Mouse (Mus musculus) thymus, adult 2 months (tissue): ENCODE measurements around the gene Arfgap3. TPM values are rescaled to one million over a fixed set of nuclear protein-coding genes. Genes with fewer than 3 reads are reported as not detected.

Source experiments
- DNase-seq: peaks from one replicate; pipeline ENCODE4 v3.0.0; 2021
- H3K27ac ChIP-seq: fragments of 200-500 bp; 2 replicates; pipeline ENCODE4 v1.5.1; 2012; ENCODE audit warnings: low read length, control low read depth; ENCODE audit not compliant: control insufficient read depth, insufficient read depth
- H3K27me3 ChIP-seq: fragments of 200-500 bp; 2 replicates; pipeline ENCODE4 v1.6.1; 2012; ENCODE audit warnings: mild to moderate bottlenecking, low read length, moderate library complexity, mixed read lengths; ENCODE audit not compliant: control insufficient read depth, insufficient read depth
- H3K36me3 ChIP-seq: fragments of 200-500 bp; 2 replicates; pipeline ENCODE4 v1.6.1; 2012; ENCODE audit warnings: mild to moderate bottlenecking, low read length, moderate library complexity; ENCODE audit not compliant: control insufficient read depth, insufficient read depth
- H3K4me1 ChIP-seq: fragments of 200-500 bp; replicated peaks from 2 replicates; pipeline ENCODE4 v1.6.1; 2012; ENCODE audit warnings: low read length; ENCODE audit not compliant: control insufficient read depth, insufficient read depth
- H3K4me3 ChIP-seq: fragments of 200-500 bp; 2 replicates; pipeline ENCODE4 v1.5.1; 2012; ENCODE audit warnings: mild to moderate bottlenecking, low read length, control low read depth, moderate library complexity; ENCODE audit not compliant: control insufficient read depth, insufficient read depth
- CTCF ChIP-seq: fragments of 200-500 bp; IDR thresholded peaks from 2 replicates; pipeline ENCODE4 v1.5.1; 2012; ENCODE audit warnings: mild to moderate bottlenecking, control low read depth, low read length, moderate library complexity, borderline replicate concordance; ENCODE audit not compliant: control insufficient read depth, poor library complexity, insufficient read depth; ENCODE audit errors: extremely low read depth
- POLR2A ChIP-seq: fragments of 200-500 bp; IDR thresholded peaks from 2 replicates; pipeline ENCODE4 v1.6.1; 2012; ENCODE audit warnings: mild to moderate bottlenecking, low read length, control low read depth, moderate library complexity; ENCODE audit not compliant: control insufficient read depth, poor library complexity, insufficient read depth; ENCODE audit errors: extremely low read depth
- WGBS: fragments of 180-500 bp; shearing (Covaris S2); methylation state at CpG from one replicate; pipeline ENCODE4 v1.1.7; 2018; 5-methylcytosine and 5-hydroxymethylcytosine counted together
- polyA plus RNA-seq: library from polyadenylated mRNA; depleted of rRNA; stranded (reverse); fragments of >200 nt; gene quantifications from 2 replicates; pipeline ENCODE4 v1.2.3, GENCODE M21; 2012

Arfgap3 gene
- polyA plus RNA-seq, 1 experiment, result 23.0 TPM

DNA sequence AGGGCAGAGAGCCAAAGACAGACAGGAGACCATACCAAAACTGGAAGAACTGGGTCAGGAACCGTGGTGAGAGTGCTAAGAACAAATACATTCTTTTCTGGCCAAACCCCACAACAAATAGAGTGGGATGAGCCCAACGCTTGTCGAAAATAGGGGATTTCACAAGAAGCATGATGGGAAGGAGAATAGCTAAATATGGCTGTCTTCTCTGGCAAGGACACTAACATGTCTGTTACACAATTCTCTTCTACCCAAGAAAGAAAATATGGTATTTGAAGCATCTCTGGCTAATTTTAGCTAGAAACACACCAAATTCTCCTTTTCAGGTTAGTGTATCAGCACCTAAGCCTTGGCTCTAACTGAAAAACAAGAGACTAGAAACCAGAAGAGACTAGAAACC lies 10.1 kb upstream of the Arfgap3 start:
- no peak for TF ChIP-seq CTCF
- TF ChIP-seq POLR2A, result no peak
- Histone ChIP-seq H3K4me3 (no peak overlapping the region), H3K27ac (no peak overlapping the region), H3K27me3 (no peaks in the 10 kb centered on the region), H3K4me1 (no peaks in the 10 kb centered on the region), H3K36me3 (no peaks in the 10 kb centered on the region)
- DNase-seq, result no peak
- 94% methylated on average over 3 of the region's 3 CpGs for WGBS

DNA sequence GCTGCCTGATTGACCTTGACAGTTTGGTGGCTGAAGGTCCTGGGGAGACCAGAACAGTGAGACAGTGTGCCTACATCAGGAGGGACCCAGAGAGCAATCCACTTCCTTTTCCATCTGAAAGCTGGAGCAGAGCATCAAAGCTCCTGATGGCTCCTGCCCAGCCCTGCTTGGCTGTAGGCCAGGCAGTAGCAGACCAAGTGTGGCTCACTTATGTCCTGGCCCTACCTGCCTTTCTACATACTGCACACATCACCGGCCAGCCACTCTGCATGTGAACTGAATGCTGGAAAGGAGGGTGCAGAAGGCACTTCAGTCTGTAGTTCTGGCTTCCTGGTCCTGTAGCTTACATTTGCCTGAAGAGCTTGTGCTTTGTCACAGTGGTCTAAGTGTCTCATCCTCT lies 8.4 kb upstream of the Arfgap3 start:
- H3K4me3 ChIP-seq, result no peak overlapping the region

DNA sequence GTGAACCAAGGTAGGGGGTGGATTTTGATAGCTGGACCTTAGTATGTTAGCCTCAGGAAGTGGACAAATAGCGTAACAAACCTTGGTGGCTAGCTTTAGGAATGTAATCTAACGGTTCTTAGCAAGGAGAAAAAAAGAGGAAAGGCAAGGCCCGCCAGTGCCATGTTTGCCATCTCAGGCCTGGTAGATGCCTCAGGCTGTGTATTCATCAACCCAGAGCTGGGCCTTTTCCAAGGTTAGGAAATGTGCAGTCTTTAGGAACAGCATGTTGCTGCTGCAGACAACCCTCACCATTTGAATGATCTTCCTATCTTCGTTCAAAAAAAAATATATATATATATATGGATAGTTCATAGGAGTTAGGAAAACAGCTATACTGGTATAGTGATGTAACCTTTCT lies 1.5 kb upstream of the Arfgap3 start:
- WGBS, result 98% methylated on average over 4 of the region's 4 CpGs
- Histone ChIP-seq H3K36me3 (no peaks in the 10 kb centered on the region), H3K4me3 (no peak overlapping the region), H3K27me3 (no peaks in the 10 kb centered on the region), H3K4me1 (peaks cover 8% of the 10 kb centered on the region), H3K27ac (no peak overlapping the region)
- DNase-seq, result no peak
- no peak for TF ChIP-seq POLR2A
- TF ChIP-seq CTCF, result no peak

More for the DNA sequence above, 8.4 kb upstream of the Arfgap3 start:
- Histone ChIP-seq H3K27ac (no peak overlapping the region), H3K4me1 (no peaks in the 10 kb centered on the region), H3K27me3 (no peaks in the 10 kb centered on the region), H3K36me3 (no peaks in the 10 kb centered on the region)
- DNase-seq, result no peak
- TF ChIP-seq POLR2A (no peak), CTCF (no peak)
- 93% methylated on average over 1 of the region's 1 CpGs for WGBS

DNA sequence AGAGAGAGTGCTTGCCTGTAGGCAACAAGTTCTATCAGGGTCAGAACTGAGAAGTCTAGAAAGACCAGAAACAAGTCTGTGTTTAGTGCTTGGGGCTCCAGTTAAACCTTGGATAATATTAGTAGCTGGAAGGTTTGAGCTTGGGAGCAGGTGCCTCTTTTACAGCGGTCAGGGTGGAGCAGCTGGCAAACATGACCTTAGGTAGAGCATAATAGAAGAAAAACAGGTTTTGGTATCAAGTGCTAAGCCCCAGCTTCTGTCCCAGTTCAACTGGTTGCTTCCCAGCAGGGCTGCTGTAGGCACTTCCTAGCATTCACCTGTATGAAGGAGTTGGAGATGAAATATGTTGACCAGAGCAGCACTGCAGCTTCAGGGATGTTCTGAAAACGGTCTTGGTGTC lies 812 bp upstream of the Arfgap3 start:
- no peak overlapping the region for H3K4me3 ChIP-seq
- DNase-seq, result no peak
- 91% methylated on average over 2 of the region's 2 CpGs for WGBS
- H3K27ac ChIP-seq, result no peak overlapping the region
- no peaks in the 10 kb centered on the region for H3K36me3 ChIP-seq
- no peak for TF ChIP-seq CTCF
- no peaks in the 10 kb centered on the region for H3K27me3 ChIP-seq
- peaks cover 8% of the 10 kb centered on the region for H3K4me1 ChIP-seq

DNA sequence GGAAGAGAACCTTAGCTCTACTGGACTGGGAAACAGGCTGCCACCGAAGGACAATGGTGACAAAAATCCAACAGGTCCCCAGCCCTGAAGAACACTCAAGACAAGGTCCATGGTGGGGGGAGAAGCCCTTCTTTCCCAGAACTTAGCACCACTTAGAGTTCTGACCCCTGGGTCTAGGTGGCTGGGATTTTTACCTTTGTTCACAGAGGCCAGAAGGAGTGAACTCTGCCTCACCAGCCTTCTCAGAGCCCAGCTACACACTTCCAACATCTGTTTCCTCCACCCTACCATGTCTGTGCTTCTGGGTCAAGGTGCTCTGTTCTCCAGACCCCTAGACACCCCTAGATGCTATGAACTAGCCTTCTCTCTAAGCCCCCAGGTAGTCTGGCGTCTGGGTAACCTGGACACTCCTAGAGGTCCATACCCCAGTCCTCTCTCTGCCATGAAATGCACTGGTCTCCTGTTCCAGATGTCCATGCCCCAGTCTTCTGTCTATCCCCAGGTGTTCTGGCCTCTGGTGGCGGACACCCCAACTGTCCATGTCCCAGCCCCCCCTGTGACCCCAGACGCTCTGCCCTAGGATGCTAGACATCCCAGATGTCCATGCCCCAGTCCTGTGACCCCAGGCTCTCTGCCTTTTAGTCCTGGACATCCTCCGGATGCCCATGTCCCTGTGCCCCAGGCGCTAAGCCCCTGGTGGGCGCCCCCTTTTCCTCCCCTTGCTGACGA lies 658 bp downstream of the Arfgap3 start:
- peak; percentile 2 for DNase-seq

DNA sequence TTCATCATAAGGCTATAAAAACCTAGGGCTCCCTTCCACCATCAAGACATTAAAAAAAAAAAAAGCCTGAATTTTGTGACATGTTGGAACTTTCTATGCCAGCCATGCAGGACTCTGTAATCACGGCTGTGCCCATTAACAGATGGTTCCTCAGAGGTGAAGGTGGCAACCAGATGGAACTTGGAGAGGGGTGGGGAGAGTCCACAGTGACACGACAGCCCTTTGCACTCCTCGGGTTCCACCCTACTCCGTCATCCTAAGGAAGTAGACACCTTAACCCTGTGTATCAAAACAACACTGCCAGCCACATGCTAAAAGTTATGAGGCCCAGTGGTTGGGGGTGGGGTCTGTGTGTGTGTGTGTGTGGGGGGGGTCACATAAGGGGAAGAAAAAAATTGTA lies 1.3 kb downstream of the Arfgap3 start:
- DNase-seq, result no peak
- Histone ChIP-seq H3K4me3 (no peak overlapping the region), H3K27ac (no peak overlapping the region), H3K27me3 (no peaks in the 10 kb centered on the region), H3K4me1 (peaks cover 8% of the 10 kb centered on the region), H3K36me3 (no peaks in the 10 kb centered on the region)
- WGBS, result 83% methylated on average over 4 of the region's 4 CpGs
- TF ChIP-seq POLR2A (no peak), CTCF (no peak)

More for the DNA sequence above, 658 bp downstream of the Arfgap3 start:
- Histone ChIP-seq H3K4me3 (peak overlapping the region; percentile 94), H3K4me1 (peaks cover 8% of the 10 kb centered on the region), H3K27ac (no peak overlapping the region), H3K27me3 (no peaks in the 10 kb centered on the region), H3K36me3 (no peaks in the 10 kb centered on the region)
- TF ChIP-seq CTCF (0 out of 2 replicates have a peak, but pooled peaks have one; percentile 12), POLR2A (no peak)
- WGBS, result 25% methylated on average over 7 of the region's 8 CpGs
